Mouse (Mus musculus) hindlimb bud, embryonic 11.5 days (tissue): ENCODE measurements around the gene Trpc2.
A peak's percentile ranks its signal among the peaks of the same experiment; 100 is the strongest.

Experiments used
- DNase-seq: peaks from one replicate; pipeline ENCODE4 v3.0.0-alpha.2; 2012; ENCODE audit warnings: low read depth, low spot score; ENCODE audit errors: extremely low spot score

The Trpc2 gene

DNA sequence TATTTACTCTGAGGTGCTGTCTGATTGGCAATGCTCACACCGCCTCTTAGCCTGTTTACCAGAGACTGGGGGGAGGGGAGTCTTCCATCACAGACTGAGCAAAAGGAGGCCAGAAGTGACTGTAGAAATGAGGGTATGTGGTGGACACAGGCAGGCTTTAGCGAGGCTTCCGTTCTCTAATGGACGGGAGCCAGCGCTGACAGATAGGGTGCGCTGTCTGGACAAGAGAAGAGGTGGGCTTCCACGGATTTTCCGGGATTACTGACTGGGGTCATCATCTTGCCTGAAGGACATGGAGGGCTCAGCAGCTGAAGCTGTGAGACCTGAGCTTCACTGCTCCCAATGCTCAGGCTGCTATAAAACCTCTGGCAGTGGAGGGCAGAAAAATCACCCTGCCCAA, 19.3 kb downstream of the Trpc2 start:
- no peak for DNase-seq

DNA sequence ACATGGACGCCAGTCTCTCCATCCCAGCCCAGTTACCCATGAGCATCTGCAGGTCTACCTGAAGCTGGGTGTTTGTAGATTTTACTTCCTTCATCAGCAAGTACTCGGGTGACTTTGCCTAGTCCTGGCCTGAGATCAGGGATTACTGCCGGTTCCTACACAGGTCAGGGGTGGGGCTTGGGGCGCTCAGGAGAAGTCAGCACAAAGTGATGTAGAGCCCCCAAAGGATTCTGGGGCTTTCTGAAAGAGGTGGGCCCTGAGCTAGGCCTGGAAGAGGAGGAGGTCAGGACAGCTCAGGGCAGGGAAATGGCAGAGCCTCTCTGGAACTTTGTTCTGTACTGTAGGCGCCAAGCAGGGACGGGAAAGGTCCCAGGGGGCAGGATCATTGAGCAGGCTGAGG, 19.8 kb downstream of the Trpc2 start:
- no peak for DNase-seq

DNA sequence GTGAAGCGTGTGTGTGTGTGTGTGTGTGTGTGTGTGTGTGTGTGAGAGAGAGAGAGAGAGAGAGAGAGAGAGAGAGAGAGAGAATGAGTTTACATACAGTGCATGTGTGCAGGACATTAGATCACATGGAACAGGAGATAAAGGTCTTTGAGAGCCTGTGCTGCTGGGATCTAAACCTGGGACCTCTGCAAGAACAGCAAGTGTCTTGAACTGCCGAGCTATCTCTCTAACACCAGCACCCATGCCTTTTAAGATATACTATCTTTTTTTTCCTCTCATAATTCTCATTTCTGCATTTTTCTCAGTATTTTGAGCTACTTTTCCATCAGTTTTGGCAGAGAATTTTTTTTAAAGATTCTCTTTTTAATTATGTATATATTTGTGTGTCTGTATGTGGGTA, 20.6 kb downstream of the Trpc2 start:
- no peak for DNase-seq

- no peak for DNase-seq
Observed at GRCm38 (mm10) chr7:102104126-102104525, 21.2 kb downstream of the Trpc2 start.

GRCm38 (mm10) chr7:102106700-102107141, 23.8 kb downstream of the Trpc2 start:
- DNase-seq: no peak

- no peak for DNase-seq
Observed at GRCm38 (mm10) chr7:102108206-102108605, 25.3 kb downstream of the Trpc2 start.

GRCm38 (mm10) chr7:102109171-102109570, 26.3 kb downstream of the Trpc2 start, which contains the start of gene Art5:
Gene Art5, minus strand, starts transcription at chr7:102109489.
- DNase-seq: no peak

- no peak for DNase-seq
Observed at GRCm38 (mm10) chr7:102109746-102110145, 26.8 kb downstream of the Trpc2 start.

GRCm38 (mm10) chr7:102113151-102113729, 30.3 kb downstream of the Trpc2 start:
- no peak for DNase-seq

- no peak for DNase-seq
Observed at GRCm38 (mm10) chr7:102116579-102117331, 33.8 kb downstream of the Trpc2 start, which contains the start of gene Chrna10. Gene Chrna10, minus strand, starts transcription at chr7:102116828.

- no peak for DNase-seq
Observed at GRCm38 (mm10) chr7:102117382-102117781, 34.5 kb downstream of the Trpc2 start.

GRCm38 (mm10) chr7:102120326-102120725, 37.4 kb downstream of the Trpc2 start:
- DNase-seq: no peak

- no peak for DNase-seq
Observed at GRCm38 (mm10) chr7:102132395-102132794, 49.5 kb downstream of the Trpc2 start.

DNA sequence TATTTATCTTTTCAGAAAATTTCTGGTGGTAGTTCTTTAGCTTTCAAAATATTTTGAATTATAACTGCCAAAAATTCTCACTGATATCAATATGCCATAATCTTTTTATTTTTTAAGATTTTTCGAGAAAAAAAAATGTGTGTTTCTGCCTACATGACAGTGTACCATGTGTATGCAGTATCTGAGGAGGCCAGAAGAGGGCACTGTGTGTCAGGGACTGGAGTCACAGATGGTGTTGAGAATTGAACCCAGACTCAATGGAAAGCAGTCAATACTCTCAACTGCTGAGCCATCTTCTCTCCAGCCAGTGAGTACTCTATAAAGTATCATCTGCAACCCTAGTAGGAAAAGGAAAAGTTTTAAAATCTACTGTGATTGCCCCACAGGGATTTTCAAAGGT, 54.5 kb downstream of the Trpc2 start:
- DNase-seq: peak; percentile 14

GRCm38 (mm10) chr7:102137898-102138297, 55.0 kb downstream of the Trpc2 start:
- DNase-seq: no peak
